Mouse (Mus musculus): ENCODE data around the gene Ppl. TPM values are rescaled to one million over a fixed set of nuclear protein-coding genes. Genes with fewer than 3 reads are reported as not detected.

Gene Ppl
- polyA plus RNA-seq, 1 experiment from 2014 or later = 3.1 TPM

DNA sequence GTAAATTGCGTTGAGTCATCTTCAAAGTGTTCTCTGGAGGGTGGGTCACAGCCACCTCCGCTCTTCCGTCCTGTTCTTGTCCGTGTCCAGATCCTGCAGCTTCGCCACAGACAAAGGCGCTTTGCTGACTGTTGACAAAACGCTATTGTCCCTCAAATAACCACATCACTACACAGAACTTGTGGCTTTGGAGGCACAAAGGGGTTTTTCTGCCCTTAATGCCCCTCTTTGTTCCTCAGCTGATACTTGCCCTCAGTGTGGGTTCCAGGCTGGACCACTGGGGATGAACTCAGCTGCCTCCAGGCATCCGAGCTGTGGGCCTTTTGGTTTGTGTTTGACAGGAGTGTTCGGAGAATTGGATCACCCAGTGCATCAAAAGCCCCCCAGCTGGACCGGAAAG lies 18.3 kb upstream of the Ppl start:
- H3K27me3 ChIP-seq (replicated peaks; ENCODE audit: control insufficient read depth, insufficient read depth, low read length) = 0 out of 2 replicates have a peak, but pooled peaks cover 10% of the 10 kb centered on the region
- no peak overlapping the region for H3K4me2 ChIP-seq (ENCODE audit: low read depth, low read length)
- H3K36me3 ChIP-seq (ENCODE audit: control insufficient read depth, insufficient read depth, low read length) = no peaks in the 10 kb centered on the region
- WGBS = 77% methylated on average over 10 of the region's 10 CpGs
- ATAC-seq = no peak
- H3K27ac ChIP-seq (ENCODE audit: low read length) = no peak overlapping the region
- H3K9ac ChIP-seq (ENCODE audit: low read depth, low read length) = no peak overlapping the region
- no peak overlapping the region for H3K4me3 ChIP-seq (ENCODE audit: low read length)
- peaks cover 5% of the 10 kb centered on the region; the same call in 1 of the 2 replicates for H3K4me1 ChIP-seq (ENCODE audit: control insufficient read depth, insufficient read depth, low read length)
- H3K9me3 ChIP-seq (ENCODE audit: control insufficient read depth, low read length) = no peaks in the 10 kb centered on the region

DNA sequence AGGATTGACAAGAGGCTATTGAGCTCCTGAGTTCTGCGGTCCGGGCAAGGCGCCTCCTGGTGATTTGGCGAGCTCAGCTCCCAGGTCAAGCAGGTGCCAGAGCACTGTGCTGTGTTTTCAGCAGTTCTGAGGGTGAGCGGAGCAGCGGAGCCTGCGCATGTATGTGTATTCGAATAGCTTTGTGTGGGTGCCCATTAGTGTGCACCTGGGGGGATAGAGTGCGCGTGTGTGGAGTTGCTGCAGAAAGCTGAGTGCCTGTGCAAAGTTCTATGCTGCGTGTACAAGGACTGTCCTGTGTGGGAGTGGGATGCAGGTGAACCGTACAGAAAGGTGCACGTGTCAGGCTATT lies 14.8 kb upstream of the Ppl start, which contains the start of gene Sec14l5:
Gene Sec14l5, plus strand, starts transcription at position 73 of the 349 bp plus-strand sequence.
- Histone ChIP-seq H3K4me3 (ENCODE audit: low read length) (peak within 1 kb of the TSS; percentile 41), H3K27ac (ENCODE audit: low read length) (no peak within 1 kb of the TSS), H3K9ac (ENCODE audit: low read depth, low read length) (no peak within 1 kb of the TSS; the same call in 1 of the 2 replicates), H3K9me3 (ENCODE audit: control insufficient read depth, low read length) (no peaks in the 10 kb centered on the region), H3K4me1 (ENCODE audit: control insufficient read depth, insufficient read depth, low read length) (peaks cover 5% of the 10 kb centered on the region; the same call in 1 of the 2 replicates), H3K4me2 (ENCODE audit: low read depth, low read length) (peak within 1 kb of the TSS; percentile 75), H3K36me3 (ENCODE audit: control insufficient read depth, insufficient read depth, low read length) (no peaks in the 10 kb centered on the region), H3K27me3 (replicated peaks; ENCODE audit: control insufficient read depth, insufficient read depth, low read length) (0 out of 2 replicates have a peak, but pooled peaks cover 10% of the 10 kb centered on the region)
- WGBS = 13% methylated on average over 13 of the region's 13 CpGs
- peak; percentile 66 for ATAC-seq

DNA sequence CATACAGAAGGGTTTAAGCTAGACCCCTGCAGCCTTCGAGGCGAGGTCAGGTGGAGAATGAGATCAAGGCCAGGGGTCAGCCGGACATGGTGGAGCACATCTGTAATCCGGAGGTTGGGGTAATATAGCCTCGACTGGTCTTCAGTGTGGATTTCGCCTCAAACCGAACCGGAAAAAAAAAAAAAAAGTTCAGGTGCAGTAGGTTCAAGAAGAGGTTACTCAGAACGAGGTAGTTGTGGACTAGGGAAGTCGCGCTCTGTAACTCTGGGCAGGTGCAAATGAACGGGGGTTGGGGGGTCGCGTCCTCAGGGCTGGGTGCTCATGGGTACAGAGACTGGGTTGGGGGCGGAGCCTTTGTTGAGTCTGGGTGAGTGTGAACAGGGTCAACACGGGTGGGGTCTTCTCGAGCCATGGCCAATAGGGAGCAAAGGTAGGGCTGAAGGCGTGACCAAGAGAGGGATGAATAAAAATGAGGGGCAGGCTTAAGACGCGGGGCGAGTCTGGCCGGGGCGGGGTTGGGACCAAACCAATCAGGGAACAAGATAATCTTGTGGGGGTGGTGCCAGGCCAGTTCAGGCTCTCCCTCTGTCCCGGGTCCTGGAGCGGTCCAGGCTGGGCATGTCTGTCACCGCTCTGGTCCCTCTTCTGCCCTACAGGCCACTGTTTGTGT lies 14.3 kb upstream of the Ppl start:
- Histone ChIP-seq H3K27me3 (replicated peaks; ENCODE audit: control insufficient read depth, insufficient read depth, low read length) (0 out of 2 replicates have a peak, but pooled peaks cover 10% of the 10 kb centered on the region), H3K4me1 (ENCODE audit: control insufficient read depth, insufficient read depth, low read length) (peaks cover 5% of the 10 kb centered on the region; the same call in 1 of the 2 replicates), H3K9me3 (ENCODE audit: control insufficient read depth, low read length) (no peaks in the 10 kb centered on the region), H3K4me2 (ENCODE audit: low read depth, low read length) (peak overlapping the region; percentile 75), H3K4me3 (ENCODE audit: low read length) (peak overlapping the region; percentile 41), H3K36me3 (ENCODE audit: control insufficient read depth, insufficient read depth, low read length) (no peaks in the 10 kb centered on the region), H3K27ac (ENCODE audit: low read length) (no peak overlapping the region), H3K9ac (ENCODE audit: low read depth, low read length) (no peak overlapping the region; the same call in 1 of the 2 replicates)
- WGBS = 2% methylated on average over 26 of the region's 26 CpGs
- ATAC-seq = peak; percentile 96

DNA sequence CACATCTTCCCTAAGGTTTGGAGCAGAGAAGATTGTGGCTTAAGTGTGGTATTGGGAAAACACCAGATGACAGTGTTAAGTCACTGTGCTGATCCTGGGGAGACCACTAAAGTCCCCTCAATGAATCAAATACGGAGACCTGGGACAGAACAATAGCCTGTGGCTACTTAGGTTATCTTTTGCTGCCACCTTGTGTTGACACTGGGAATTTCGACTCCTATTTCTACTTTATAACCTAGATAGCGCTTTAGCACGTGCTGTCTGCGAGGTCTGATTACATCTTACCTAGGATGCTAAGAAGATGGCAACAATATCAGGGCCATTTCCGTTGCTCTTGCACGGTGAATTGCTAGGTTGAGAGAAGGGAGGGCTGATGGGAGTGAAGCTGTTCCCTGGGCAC lies 13.3 kb upstream of the Ppl start:
- ATAC-seq = 0 out of 2 replicates have a peak, but pooled peaks have one; percentile 45
- H3K27ac ChIP-seq (ENCODE audit: low read length) = no peak overlapping the region
- no peaks in the 10 kb centered on the region for H3K36me3 ChIP-seq (ENCODE audit: control insufficient read depth, insufficient read depth, low read length)
- no peak overlapping the region for H3K9ac ChIP-seq (ENCODE audit: low read depth, low read length)
- H3K4me3 ChIP-seq (ENCODE audit: low read length) = no peak overlapping the region
- no peaks in the 10 kb centered on the region for H3K9me3 ChIP-seq (ENCODE audit: control insufficient read depth, low read length)
- H3K27me3 ChIP-seq (replicated peaks; ENCODE audit: control insufficient read depth, insufficient read depth, low read length) = 0 out of 2 replicates have a peak, but pooled peaks cover 10% of the 10 kb centered on the region
- peaks cover 5% of the 10 kb centered on the region; the same call in 1 of the 2 replicates for H3K4me1 ChIP-seq (ENCODE audit: control insufficient read depth, insufficient read depth, low read length)
- WGBS = under 1% methylated on average over 7 of the region's 7 CpGs
- H3K4me2 ChIP-seq (ENCODE audit: low read depth, low read length) = no peak overlapping the region

DNA sequence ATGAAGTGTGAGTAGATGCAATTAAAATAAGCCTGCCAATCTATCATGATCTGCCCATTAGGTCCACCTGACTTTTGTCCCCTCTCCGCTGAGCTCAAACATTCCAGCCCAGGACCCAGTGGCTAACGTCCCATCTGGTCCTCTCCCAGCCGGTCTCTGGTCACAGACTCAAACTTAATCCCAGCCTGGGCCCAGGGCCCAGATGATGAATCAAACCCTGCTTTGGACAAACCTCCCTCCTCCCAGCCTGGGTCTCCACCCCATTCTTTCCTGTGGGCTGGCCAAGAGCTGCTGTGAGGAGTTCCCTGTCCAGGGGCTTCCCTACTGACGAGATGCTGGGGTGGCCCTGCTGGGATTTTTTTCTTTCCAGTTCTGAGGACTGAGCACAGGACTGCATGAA lies 7.5 kb upstream of the Ppl start:
- 42% methylated on average over 4 of the region's 4 CpGs for WGBS
- H3K4me1 ChIP-seq (ENCODE audit: control insufficient read depth, insufficient read depth, low read length) = peaks cover 16% of the 10 kb centered on the region
- no peak overlapping the region for H3K4me3 ChIP-seq (ENCODE audit: low read length)
- H3K9me3 ChIP-seq (ENCODE audit: control insufficient read depth, low read length) = no peaks in the 10 kb centered on the region
- H3K27ac ChIP-seq (ENCODE audit: low read length) = no peak overlapping the region
- H3K27me3 ChIP-seq (replicated peaks; ENCODE audit: control insufficient read depth, insufficient read depth, low read length) = no peaks in the 10 kb centered on the region
- H3K36me3 ChIP-seq (ENCODE audit: control insufficient read depth, insufficient read depth, low read length) = no peaks in the 10 kb centered on the region
- no peak overlapping the region for H3K9ac ChIP-seq (ENCODE audit: low read depth, low read length)
- H3K4me2 ChIP-seq (ENCODE audit: low read depth, low read length) = no peak overlapping the region
- no peak for ATAC-seq

DNA sequence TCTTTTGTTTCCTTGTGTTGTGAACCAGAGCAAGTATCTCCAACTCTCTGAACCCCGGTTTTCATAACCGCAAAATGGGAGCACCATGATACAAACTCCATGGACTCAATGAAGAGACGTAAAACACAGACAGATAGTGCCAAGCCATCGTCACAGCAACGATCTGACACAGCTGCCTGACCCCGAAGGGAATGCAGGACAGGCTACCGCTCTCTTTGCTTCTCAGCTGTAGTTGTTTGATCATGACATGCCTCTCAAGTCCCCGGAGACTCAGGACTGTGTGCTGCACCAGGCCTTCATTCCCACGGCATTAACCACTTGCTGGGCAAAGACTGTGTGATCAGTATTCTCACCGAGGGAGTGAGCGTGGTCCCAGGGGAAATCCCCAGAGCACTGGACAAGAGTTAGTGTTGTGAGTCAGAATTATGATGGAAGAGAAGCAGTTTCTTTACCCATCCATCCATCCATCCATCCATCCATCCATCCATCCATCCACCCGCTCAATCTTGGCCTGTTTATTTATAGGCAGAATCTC lies 4.9 kb upstream of the Ppl start:
- WGBS = 55% methylated on average over 12 of the region's 12 CpGs
- peaks cover 11% of the 10 kb centered on the region for H3K27me3 ChIP-seq (replicated peaks; ENCODE audit: control insufficient read depth, insufficient read depth, low read length)

GRCm38 (mm10) chr16:5136505-5136904 lies 4.3 kb upstream of the Ppl start:
- Histone ChIP-seq H3K9me3 (ENCODE audit: control insufficient read depth, low read length) (no peaks in the 10 kb centered on the region), H3K9ac (ENCODE audit: low read depth, low read length) (no peak overlapping the region), H3K4me3 (ENCODE audit: low read length) (no peak overlapping the region), H3K36me3 (ENCODE audit: control insufficient read depth, insufficient read depth, low read length) (no peaks in the 10 kb centered on the region), H3K27ac (ENCODE audit: low read length) (0 out of 2 replicates have a peak overlapping the region, but pooled peaks have one; percentile 2), H3K4me1 (ENCODE audit: control insufficient read depth, insufficient read depth, low read length) (peaks cover 22% of the 10 kb centered on the region), H3K27me3 (replicated peaks; ENCODE audit: control insufficient read depth, insufficient read depth, low read length) (peaks cover 16% of the 10 kb centered on the region), H3K4me2 (ENCODE audit: low read depth, low read length) (no peak overlapping the region)
- WGBS = 5% methylated on average over 4 of the region's 4 CpGs
- ATAC-seq = peak; percentile 72

More for the DNA sequence above, 4.9 kb upstream of the Ppl start:
- Histone ChIP-seq H3K4me3 (ENCODE audit: low read length) (no peak overlapping the region), H3K4me1 (ENCODE audit: control insufficient read depth, insufficient read depth, low read length) (peaks cover 22% of the 10 kb centered on the region), H3K9me3 (ENCODE audit: control insufficient read depth, low read length) (no peaks in the 10 kb centered on the region), H3K9ac (ENCODE audit: low read depth, low read length) (no peak overlapping the region), H3K36me3 (ENCODE audit: control insufficient read depth, insufficient read depth, low read length) (no peaks in the 10 kb centered on the region), H3K4me2 (ENCODE audit: low read depth, low read length) (no peak overlapping the region), H3K27ac (ENCODE audit: low read length) (no peak overlapping the region)
- ATAC-seq = no peak

GRCm38 (mm10) chr16:5135551-5136261 lies 3.5 kb upstream of the Ppl start:
- Histone ChIP-seq H3K4me1 (ENCODE audit: control insufficient read depth, insufficient read depth, low read length) (peaks cover 27% of the 10 kb centered on the region), H3K4me3 (ENCODE audit: low read length) (no peak overlapping the region), H3K9me3 (ENCODE audit: control insufficient read depth, low read length) (no peaks in the 10 kb centered on the region), H3K9ac (ENCODE audit: low read depth, low read length) (no peak overlapping the region), H3K36me3 (ENCODE audit: control insufficient read depth, insufficient read depth, low read length) (no peaks in the 10 kb centered on the region), H3K27ac (ENCODE audit: low read length) (peak overlapping the region; percentile 17; the same call in 1 of the 2 replicates), H3K4me2 (ENCODE audit: low read depth, low read length) (no peak overlapping the region), H3K27me3 (replicated peaks; ENCODE audit: control insufficient read depth, insufficient read depth, low read length) (peaks cover 23% of the 10 kb centered on the region)
- ATAC-seq = 0 out of 2 replicates have a peak, but pooled peaks have one; percentile 1
- 52% methylated on average over 8 of the region's 8 CpGs for WGBS

DNA sequence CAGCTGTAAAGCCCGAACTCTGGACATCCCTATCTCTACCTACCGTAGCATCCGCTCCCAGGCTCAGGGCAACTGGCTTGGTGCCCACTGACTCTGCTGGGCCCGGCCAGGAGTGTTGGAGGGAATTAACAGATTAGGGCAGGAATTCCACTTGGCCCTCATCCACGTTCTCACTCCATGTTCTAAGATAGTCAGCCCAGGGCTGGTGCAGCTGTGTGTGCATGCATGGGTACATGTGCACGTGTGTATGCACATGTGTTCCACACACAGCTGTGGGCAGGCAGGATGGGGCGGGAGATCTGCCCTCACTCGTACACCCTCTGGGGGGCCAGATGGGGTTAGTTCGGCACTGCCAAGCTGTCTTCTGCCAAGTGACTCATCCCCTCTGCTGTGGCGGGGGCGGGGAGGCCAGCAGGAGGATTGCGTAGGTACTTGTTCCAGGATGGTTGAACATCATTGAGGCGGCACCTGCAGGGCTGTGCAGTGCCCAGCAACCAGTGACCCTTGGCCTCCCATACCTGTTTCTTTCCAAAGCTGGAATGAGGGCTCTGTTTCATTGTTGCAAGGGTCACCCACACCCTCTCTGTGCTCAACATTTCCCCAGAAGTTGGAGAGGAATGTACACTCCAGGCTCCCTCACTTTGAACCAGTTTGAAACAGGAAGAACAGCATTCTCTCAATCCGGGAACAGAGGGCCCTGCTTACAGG lies 2.6 kb upstream of the Ppl start:
- Histone ChIP-seq H3K36me3 (ENCODE audit: control insufficient read depth, insufficient read depth, low read length) (no peaks in the 10 kb centered on the region), H3K4me1 (ENCODE audit: control insufficient read depth, insufficient read depth, low read length) (peaks cover 29% of the 10 kb centered on the region), H3K4me3 (ENCODE audit: low read length) (no peak overlapping the region), H3K9ac (ENCODE audit: low read depth, low read length) (no peak overlapping the region), H3K9me3 (ENCODE audit: control insufficient read depth, low read length) (no peaks in the 10 kb centered on the region), H3K27me3 (replicated peaks; ENCODE audit: control insufficient read depth, insufficient read depth, low read length) (peaks cover 25% of the 10 kb centered on the region), H3K4me2 (ENCODE audit: low read depth, low read length) (no peak overlapping the region), H3K27ac (ENCODE audit: low read length) (0 out of 2 replicates have a peak overlapping the region, but pooled peaks have one; percentile 16)
- 63% methylated on average over 14 of the region's 14 CpGs for WGBS
- ATAC-seq = peak; percentile 31
